Mouse (Mus musculus) neutrophil, adult 5-6 weeks (primary cell): ENCODE results near the gene Arhgap29. TPM values are rescaled to one million over a fixed set of nuclear protein-coding genes. Genes with fewer than 3 reads are reported as not detected.

ENCODE experiments used
- ATAC-seq: fragments of 151-379, 151-347 bp; 2 replicates; pipeline ENCODE4 v1.8.0; 2017; ENCODE audit warnings: mild to moderate bottlenecking, moderate TSS enrichment; ENCODE audit not compliant: insufficient number of reproducible peaks, poor library complexity, low FRiP score, severe bottlenecking; ENCODE audit errors: extremely low read depth
- total RNA-seq: library from RNA; stranded (forward); fragments of 200-1000 nt; gene quantifications from 2 replicates; pipeline ENCODE4 v1.2.3, GENCODE M21; 2017

Gene Arhgap29
- total RNA-seq, 1 experiment from 2014 or later = 0.58 TPM

- no peak for ATAC-seq
Measured at GRCm38 (mm10) chr3:121940094-121940889, 12.0 kb upstream of the Arhgap29 start.

DNA sequence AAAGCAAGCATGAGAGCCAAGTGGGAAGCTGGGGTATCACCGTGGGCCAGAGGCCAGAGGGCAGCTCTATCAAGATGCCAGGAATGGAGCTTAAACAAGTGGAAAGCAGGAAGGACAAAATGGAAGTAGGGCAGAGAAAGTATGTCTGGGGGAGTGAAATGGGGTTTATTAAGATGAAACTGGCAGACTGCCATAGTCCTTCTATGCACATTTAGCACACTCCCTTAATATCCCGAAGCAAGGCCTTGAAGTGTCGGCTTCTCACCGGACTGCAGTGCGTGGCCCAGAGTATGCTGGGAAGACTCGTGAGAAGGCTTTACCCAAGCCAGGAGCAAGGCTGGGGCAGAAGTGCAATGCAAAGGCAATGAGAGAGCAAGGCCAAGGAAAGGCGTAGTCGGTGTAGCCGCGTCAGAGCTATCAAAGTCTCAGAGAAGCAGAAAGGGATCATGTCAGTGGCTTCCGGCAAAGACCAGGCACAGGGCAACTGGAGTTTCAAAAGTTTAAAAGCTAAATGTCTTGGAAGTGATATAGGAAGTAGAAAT, 11.1 kb upstream of the Arhgap29 start:
- ATAC-seq = 0 out of 2 replicates have a peak, but pooled peaks have one; percentile 23

DNA sequence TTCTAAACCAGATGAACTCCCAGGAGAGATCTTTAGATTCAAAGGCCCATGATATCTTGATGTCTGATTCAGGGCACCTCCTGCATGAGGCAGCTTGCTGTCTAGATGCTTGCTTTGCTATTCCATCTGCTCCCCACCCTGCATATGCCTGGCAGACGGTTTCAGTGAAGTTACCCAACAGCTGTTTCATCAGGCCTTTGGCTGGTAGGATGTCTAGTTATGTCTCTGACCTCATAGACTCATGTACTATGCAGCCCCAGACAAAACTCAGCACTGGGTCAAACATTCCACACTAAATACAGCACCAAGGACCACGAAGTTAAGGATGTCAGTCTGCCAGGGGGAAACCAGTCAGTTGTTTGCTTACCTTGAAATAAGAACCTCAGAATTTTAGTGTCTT, 6.4 kb upstream of the Arhgap29 start:
- no peak for ATAC-seq

DNA sequence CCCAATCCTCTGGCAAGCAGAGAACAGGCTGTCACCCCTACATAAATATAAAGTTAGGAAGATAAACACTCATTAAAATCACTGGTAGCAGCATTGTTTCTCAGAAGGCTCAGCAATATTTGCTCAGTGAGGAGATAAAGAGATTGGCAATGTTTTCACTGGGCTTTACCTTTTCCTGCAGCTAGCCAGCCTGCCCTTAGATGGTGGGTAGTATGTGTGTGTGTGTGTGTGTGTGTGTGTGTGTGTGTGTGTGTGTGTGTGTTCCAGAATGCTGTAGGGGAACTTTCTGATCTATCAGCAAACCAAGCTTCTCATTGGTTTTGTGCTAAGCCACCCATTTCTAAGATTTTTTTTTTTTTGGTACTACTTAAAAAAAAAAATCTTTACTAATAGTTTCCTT, 5.6 kb upstream of the Arhgap29 start:
- no peak for ATAC-seq

DNA sequence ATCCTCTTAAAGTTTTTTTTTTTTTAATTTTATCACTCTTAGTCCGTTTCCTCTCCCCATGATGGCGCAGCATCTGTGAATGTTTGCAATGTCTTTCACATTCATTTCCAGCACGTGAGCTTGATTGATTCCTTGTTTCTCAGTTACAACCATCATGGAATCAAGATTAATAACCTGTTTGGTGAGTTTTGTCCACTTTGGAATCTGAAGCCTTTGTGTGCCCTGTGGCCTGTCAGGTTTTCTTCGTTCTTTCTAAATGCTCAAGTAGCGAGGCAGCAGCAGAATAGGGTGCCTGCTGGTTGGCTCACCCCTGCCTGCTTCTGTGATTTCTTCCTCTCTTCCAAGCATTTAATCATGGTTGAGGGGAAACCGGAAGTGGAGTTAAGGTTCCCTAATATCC, 2.2 kb upstream of the Arhgap29 start:
- ATAC-seq = no peak

- no peak for ATAC-seq
Measured at GRCm38 (mm10) chr3:121951116-121951515, 1.2 kb upstream of the Arhgap29 start.

DNA sequence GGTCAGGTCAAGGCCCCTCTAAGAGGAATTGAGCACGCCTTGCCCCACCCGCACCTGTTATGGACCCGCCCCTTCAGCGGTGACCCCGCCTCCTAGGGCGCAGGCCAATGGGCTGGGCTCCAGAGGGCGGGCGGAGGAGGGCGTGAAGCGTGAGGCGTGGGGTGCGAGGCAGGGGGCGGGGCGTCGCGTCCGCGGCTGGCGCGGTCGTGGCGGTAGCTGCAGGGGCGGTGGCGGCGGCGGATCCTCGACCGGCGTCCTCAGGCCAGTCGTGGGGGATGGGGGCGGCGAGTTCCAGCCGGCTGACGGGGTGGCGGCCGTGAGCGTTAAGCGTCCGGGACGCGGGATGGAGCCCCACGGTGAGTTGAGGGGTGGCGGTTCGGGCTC, 700 bp downstream of the Arhgap29 start:
- ATAC-seq = peak; percentile 33; the same call in 1 of the 2 replicates

DNA sequence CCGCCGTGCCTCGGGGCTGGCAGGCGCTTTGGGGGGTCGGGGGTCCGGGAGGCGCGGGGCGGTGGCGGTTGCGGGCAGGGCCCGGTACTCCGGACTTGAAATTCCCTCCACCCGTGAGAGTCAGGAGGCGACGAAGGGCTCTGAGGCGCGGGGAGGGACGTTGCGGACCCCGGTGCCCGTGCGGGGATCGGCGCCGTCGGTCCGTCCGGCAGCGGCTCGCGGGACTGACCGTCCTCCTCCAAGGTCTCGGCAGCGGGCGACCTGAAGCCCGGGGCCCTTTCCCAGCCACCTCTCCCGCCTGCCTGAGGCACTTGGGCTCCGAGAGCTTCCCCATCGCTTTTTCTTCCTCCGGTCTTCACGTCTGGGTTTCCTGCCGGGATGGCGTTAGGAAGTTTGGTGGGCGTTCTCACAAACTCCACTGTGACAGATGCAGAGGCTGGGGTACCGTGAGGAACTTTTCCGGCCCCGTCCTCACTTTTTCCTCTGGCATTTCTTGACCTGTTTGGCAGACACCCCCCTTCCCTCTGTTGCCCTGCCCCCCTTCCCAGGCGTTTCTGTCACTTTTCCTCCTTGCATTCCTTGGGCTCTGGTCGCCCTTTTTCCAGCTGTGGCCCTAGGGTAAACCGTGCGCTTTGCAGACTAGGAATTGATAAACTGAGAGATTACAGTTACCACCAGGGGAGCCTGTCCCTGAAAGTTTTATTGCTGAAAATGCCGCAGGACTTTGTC, 1.3 kb downstream of the Arhgap29 start:
- no peak for ATAC-seq

DNA sequence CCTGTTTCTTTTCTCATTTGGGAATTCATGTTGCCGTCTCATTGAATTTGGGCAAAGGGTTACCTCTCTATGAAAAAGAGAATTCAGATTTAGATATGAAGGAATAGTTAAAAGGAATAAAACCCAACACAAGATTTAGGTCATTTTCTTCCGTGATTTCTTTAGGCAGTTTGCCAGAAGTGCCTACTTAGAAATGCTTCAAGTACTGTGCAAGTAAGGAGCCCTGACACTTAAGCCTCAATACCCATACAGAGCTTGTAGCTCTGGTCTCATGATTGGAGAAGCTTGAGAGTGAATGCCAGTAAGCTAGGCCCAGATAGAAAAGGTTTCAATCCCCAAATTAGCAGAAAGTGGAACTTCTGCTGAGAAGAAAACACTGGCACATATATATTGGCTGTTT, 2.1 kb downstream of the Arhgap29 start:
- no peak for ATAC-seq

- ATAC-seq = no peak
Measured at GRCm38 (mm10) chr3:121955527-121955926, 3.2 kb downstream of the Arhgap29 start.

DNA sequence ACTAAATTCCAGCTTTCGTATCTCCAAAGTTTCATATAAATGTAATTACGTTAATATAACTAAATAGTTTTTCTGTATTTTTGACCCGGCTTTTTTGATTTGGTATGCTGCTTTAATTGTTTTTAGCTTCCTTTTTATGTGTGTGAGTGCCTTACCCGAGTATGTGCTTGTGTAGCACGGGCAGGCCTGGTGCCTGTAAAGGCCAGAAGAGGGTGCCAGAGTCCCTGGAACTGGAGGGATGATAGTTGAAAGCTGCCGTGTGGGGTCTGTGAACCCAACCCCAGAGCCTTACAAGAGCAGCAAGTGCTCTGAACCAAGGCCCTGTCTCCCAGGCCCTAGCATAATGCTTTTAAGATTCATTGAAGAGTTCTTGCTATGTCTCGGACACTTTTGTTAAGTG, 4.4 kb downstream of the Arhgap29 start:
- ATAC-seq = no peak

GRCm38 (mm10) chr3:121957606-121958344, 5.4 kb downstream of the Arhgap29 start:
- no peak for ATAC-seq

DNA sequence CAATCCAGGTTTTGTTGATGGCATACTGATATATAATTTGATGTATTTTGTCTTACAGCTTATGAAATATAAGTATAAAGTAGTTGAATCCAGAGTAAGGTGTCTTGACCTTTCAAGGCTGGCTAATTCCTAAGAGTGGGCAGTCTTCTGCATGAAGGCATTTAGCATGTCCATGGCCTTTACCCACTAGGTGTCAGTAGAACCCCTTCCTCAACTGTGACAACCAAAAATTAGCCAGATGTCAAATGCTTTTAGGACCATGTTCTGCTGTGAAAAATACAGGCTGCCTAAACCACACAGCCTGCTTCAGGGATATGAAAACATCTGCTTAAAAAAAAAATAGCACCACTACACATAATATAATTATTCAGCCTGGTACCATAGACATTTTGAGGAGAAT, 11.8 kb downstream of the Arhgap29 start:
- ATAC-seq = no peak

DNA sequence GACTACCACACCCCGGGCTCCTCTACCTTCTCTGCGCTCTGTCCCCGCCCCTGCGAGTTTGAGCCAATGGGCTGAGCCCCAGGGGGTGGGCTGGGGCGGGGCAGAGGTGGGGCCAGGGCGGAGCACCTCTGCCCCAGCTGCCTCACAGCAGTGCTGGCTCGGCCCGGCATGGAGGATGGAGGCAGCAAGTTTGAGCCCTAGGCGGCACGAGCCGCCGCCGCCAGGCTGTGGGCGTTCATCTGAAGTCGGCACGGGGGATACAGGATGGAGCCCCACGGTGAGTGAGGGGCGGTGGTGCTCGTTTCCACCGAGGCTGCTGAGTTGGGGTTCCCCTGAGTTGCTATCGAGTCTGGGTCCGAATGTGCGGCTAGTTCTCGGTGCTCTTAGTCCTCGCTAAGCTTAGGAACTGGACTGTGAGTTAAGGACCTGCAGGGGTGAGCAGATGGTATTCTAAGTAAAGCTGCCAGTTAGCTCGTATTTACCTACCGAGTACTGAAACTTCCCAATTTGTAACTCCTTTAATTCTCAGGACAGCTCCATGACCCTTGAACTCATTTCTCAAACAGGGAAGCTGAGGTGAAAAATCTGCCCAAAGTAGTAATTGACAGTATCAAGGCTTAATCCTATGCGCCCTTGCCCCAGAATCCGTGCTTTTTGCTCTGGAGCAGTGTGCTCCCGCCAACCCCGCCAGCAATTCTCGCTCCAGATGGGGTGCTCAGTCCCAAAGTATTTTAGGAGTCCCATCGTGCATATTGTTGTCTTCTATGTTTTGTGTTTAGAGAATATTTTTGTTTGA, 15.5 kb downstream of the Arhgap29 start:
- 0 out of 2 replicates have a peak, but pooled peaks have one; percentile 51 for ATAC-seq

- ATAC-seq = no peak
Measured at GRCm38 (mm10) chr3:121968621-121969020, 16.3 kb downstream of the Arhgap29 start.

DNA sequence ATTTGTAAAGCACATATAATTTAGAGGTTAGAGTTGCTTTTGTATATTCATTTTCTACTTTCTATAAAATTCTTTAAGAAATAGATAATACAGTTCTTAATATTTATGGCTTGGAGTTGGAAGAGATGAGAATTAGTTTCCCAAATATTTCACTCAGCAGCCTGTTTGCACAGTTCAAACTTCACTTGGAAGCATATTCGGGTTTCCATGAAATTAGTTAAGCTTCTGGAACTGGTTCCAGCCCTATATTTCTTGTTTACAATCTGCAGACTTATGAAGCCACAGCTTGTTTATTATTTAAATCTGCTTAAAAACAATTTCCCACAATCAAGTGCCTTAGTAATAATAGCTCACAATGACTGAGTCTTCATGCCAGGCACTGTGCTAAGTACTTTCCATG, 17.1 kb downstream of the Arhgap29 start:
- no peak for ATAC-seq

GRCm38 (mm10) chr3:121973761-121974160, 21.4 kb downstream of the Arhgap29 start:
- ATAC-seq = no peak

DNA sequence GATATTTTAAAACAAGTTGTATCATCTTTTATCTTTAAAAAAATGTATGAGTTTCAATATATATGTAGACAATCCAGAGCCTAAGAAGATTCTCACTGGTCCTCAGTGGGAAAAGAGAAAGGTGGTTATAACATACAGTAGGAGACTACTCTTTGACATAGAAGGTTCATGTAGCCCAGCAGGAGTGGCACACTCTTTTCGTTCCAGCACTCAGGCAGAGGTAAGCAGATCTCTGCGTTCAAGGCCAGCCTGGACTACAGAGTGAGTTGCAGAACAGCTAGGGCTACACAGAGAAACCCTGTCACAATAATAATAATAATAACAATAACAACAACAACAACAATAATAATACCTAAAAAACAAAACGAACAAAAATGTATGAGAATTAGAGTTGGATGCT, 23.0 kb downstream of the Arhgap29 start:
- no peak for ATAC-seq

GRCm38 (mm10) chr3:121981306-121981705, 29.0 kb downstream of the Arhgap29 start:
- no peak for ATAC-seq
